Mouse (Mus musculus) heart, adult 9 months (tissue): ENCODE results near the gene Rexo5.

Experiments used
- DNase-seq, 2 experiments: peaks; one replicate each; pipeline ENCODE4 v3.0.0; 2022; ENCODE audit warnings: low spot score in 2 of 2

Gene Rexo5

GRCm38 (mm10) chr7:119887887-119888286, 94.1 kb downstream of the Rexo5 start:
- DNase-seq: no peak

GRCm38 (mm10) chr7:119892198-119892597, 98.4 kb downstream of the Rexo5 start:
- no peak for DNase-seq

GRCm38 (mm10) chr7:119892742-119893141, 98.9 kb downstream of the Rexo5 start:
- DNase-seq: no peak

- peak in 1 of 2 experiments; percentile 23 for DNase-seq
Observed at GRCm38 (mm10) chr7:119894818-119895544, 101.2 kb downstream of the Rexo5 start.

GRCm38 (mm10) chr7:119895639-119896512, 102.1 kb downstream of the Rexo5 start, which contains the start of the genes Lyrm1 and Dcun1d3:
Gene Lyrm1, plus strand, starts transcription at chr7:119895861.
Gene Dcun1d3, minus strand, starts transcription at chr7:119896298.
- DNase-seq: peak; percentile 96 to 98

- no peak for DNase-seq
Observed at GRCm38 (mm10) chr7:119897521-119898109, 103.8 kb downstream of the Rexo5 start.

GRCm38 (mm10) chr7:119898247-119898856, 104.5 kb downstream of the Rexo5 start:
- DNase-seq: no peak
